Mouse (Mus musculus) spleen, adult 2 months (tissue): ENCODE data around the gene Clip1.

ENCODE experiments used
- CTCF ChIP-seq: fragments of 200-500 bp; IDR thresholded peaks from 2 replicates; pipeline ENCODE4 v1.5.1; 2011; ENCODE audit warnings: mild to moderate bottlenecking, inconsistent platforms; ENCODE audit not compliant: insufficient read depth, insufficient read length, insufficient replicate concordance; ENCODE audit errors: extremely low read depth
- POLR2A ChIP-seq: fragments of 200-500 bp; IDR thresholded peaks from 2 replicates; pipeline ENCODE4 v1.6.1; 2011; ENCODE audit warnings: low read depth, low read length, inconsistent platforms

DNA sequence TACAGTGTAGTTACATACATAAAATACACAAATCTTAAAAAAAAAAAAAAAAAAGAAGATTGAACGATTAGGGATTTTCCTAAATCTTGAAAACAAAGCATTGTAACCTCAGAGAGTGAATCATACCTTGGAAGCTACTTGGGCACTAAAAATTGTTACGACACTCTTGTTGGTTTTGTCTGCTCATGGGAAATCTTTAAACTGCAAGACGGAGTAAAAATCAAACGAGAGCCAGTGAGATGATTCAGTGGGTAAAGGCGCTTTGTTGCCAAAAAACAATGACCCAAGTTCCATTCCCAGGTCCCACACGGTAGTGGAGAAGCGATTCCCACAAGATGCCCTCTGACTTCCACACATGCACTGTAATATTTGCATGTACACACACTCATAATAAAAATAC, 11.8 kb upstream of the Clip1 start:
- no peak for TF ChIP-seq CTCF
- no peak for TF ChIP-seq POLR2A
